Mouse (Mus musculus) spleen, adult 2 months (tissue): ENCODE measurements at regions not wholly inside any gene's neighbourhood (a gene's known extent, or its start where the extent isn't known, plus 50 kb on each side); places are given as distances from the start of the nearest gene placed in this dataset.

ENCODE experiments used
- DNase-seq, 2 experiments: peaks; one replicate each; pipeline versions ENCODE4 v3.0.0 to v3.0.0-alpha.2; 2012 to 2021; ENCODE audit warnings: low spot score in 2 of 2, low read depth in 1 of 2
- H3K27ac ChIP-seq: fragments of 200-500 bp; 2 replicates; pipeline ENCODE4 v1.5.1; 2012; ENCODE audit warnings: low read length, inconsistent platforms; ENCODE audit not compliant: insufficient read depth
- H3K27me3 ChIP-seq: fragments of 200-500 bp; 2 replicates; pipeline ENCODE4 v1.6.1; 2012; ENCODE audit warnings: mild to moderate bottlenecking, moderate library complexity, low read length, inconsistent platforms; ENCODE audit not compliant: control insufficient read depth, insufficient read depth
- H3K36me3 ChIP-seq: fragments of 200-500 bp; 2 replicates; pipeline ENCODE4 v1.6.1; 2012; ENCODE audit warnings: mild to moderate bottlenecking, low read length, inconsistent platforms; ENCODE audit not compliant: control insufficient read depth, insufficient read depth
- H3K4me1 ChIP-seq: fragments of 200-500 bp; 2 replicates; pipeline ENCODE4 v1.6.1; 2011; ENCODE audit warnings: inconsistent platforms; ENCODE audit not compliant: control insufficient read depth, insufficient read depth, insufficient read length
- H3K4me3 ChIP-seq: fragments of 200-500 bp; 2 replicates; pipeline ENCODE4 v1.5.1; 2011; ENCODE audit warnings: mild to moderate bottlenecking, inconsistent platforms; ENCODE audit not compliant: insufficient read depth, insufficient read length; ENCODE audit errors: extremely low read depth
- CTCF ChIP-seq: fragments of 200-500 bp; IDR thresholded peaks from 2 replicates; pipeline ENCODE4 v1.5.1; 2011; ENCODE audit warnings: mild to moderate bottlenecking, inconsistent platforms; ENCODE audit not compliant: insufficient read depth, insufficient read length, insufficient replicate concordance; ENCODE audit errors: extremely low read depth
- POLR2A ChIP-seq: fragments of 200-500 bp; IDR thresholded peaks from 2 replicates; pipeline ENCODE4 v1.6.1; 2011; ENCODE audit warnings: low read depth, low read length, inconsistent platforms
- WGBS: fragments of 180-500 bp; shearing (Covaris S2); methylation state at CpG from one replicate; pipeline ENCODE4 v1.1.7; 2018; 5-methylcytosine and 5-hydroxymethylcytosine counted together

- TF ChIP-seq POLR2A (no peak), CTCF (no peak)
- Histone ChIP-seq H3K36me3 (no peaks in the 10 kb centered on the region), H3K4me1 (no peaks in the 10 kb centered on the region), H3K4me3 (no peak overlapping the region), H3K27ac (no peak overlapping the region), H3K27me3 (no peaks in the 10 kb centered on the region)
- no peak for DNase-seq
- 85% methylated on average over 8 of the region's 8 CpGs for WGBS
These were observed 170.9 kb downstream of the Shq1 start for GRCm38 (mm10) chr6:100500060-100500459.

GRCm38 (mm10) chr6:100498861-100499271 lies 172.1 kb downstream of the Shq1 start:
- TF ChIP-seq POLR2A (no peak), CTCF (no peak)
- no peaks in the 10 kb centered on the region for H3K27me3 ChIP-seq
- H3K27ac ChIP-seq = no peak overlapping the region
- no peak for DNase-seq
- H3K4me3 ChIP-seq = no peak overlapping the region
- H3K36me3 ChIP-seq = no peaks in the 10 kb centered on the region
- 79% methylated on average over 4 of the region's 4 CpGs for WGBS
- H3K4me1 ChIP-seq = no peaks in the 10 kb centered on the region

GRCm38 (mm10) chr6:100498126-100498525 lies 172.8 kb downstream of the Shq1 start:
- Histone ChIP-seq H3K27me3 (no peaks in the 10 kb centered on the region), H3K4me3 (no peak overlapping the region), H3K27ac (no peak overlapping the region), H3K36me3 (no peaks in the 10 kb centered on the region), H3K4me1 (no peaks in the 10 kb centered on the region)
- TF ChIP-seq POLR2A = no peak
- TF ChIP-seq CTCF = no peak
- DNase-seq = no peak
- 87% methylated on average over 2 of the region's 2 CpGs for WGBS

GRCm38 (mm10) chr6:100496135-100496534 lies 174.8 kb downstream of the Shq1 start:
- H3K27me3 ChIP-seq = no peaks in the 10 kb centered on the region
- TF ChIP-seq CTCF (no peak), POLR2A (no peak)
- no peaks in the 10 kb centered on the region for H3K36me3 ChIP-seq
- H3K4me3 ChIP-seq = no peak overlapping the region
- no peaks in the 10 kb centered on the region for H3K4me1 ChIP-seq
- no peak for DNase-seq
- no peak overlapping the region for H3K27ac ChIP-seq

GRCm38 (mm10) chr6:100495131-100495530 lies 175.8 kb downstream of the Shq1 start:
- WGBS = 92% methylated on average over 12 of the region's 12 CpGs
- no peak overlapping the region for H3K27ac ChIP-seq
- H3K36me3 ChIP-seq = no peaks in the 10 kb centered on the region
- TF ChIP-seq POLR2A (no peak), CTCF (no peak)
- no peak overlapping the region for H3K4me3 ChIP-seq
- no peaks in the 10 kb centered on the region for H3K27me3 ChIP-seq
- no peaks in the 10 kb centered on the region for H3K4me1 ChIP-seq
- DNase-seq = no peak

- H3K36me3 ChIP-seq = no peaks in the 10 kb centered on the region
- 71% methylated on average over 1 of the region's 1 CpGs for WGBS
These were observed 177.4 kb downstream of the Shq1 start for GRCm38 (mm10) chr6:100493558-100493957.

GRCm38 (mm10) chr6:100491811-100492210 lies 179.1 kb downstream of the Shq1 start:
- Histone ChIP-seq H3K27me3 (no peaks in the 10 kb centered on the region), H3K4me1 (no peaks in the 10 kb centered on the region), H3K36me3 (no peaks in the 10 kb centered on the region), H3K27ac (no peak overlapping the region), H3K4me3 (no peak overlapping the region)
- no peak for DNase-seq
- WGBS = 87% methylated on average over 6 of the region's 6 CpGs
- TF ChIP-seq POLR2A (no peak), CTCF (no peak)

More at GRCm38 (mm10) chr6:100493558-100493957, 177.4 kb downstream of the Shq1 start:
- Histone ChIP-seq H3K4me3 (no peak overlapping the region), H3K4me1 (no peaks in the 10 kb centered on the region), H3K27ac (no peak overlapping the region), H3K27me3 (no peaks in the 10 kb centered on the region)
- TF ChIP-seq CTCF = no peak
- TF ChIP-seq POLR2A = no peak
- no peak for DNase-seq
